Mouse (Mus musculus) E14TG2a.4 (cell line): Measurements from ENCODE around the gene Gpr83.

Experiments used
- CTCF ChIP-seq: conservative IDR thresholded peaks from 2 replicates; pipeline ENCODE4 v1.5.1; 2014; ENCODE audit warnings: low read length
- NANOG ChIP-seq: IDR thresholded peaks from 2 replicates; pipeline ENCODE4 v1.6.1; 2014; ENCODE audit warnings: borderline replicate concordance, low read length, mixed read lengths
- POU5F1 ChIP-seq: IDR thresholded peaks from 2 replicates; pipeline ENCODE4 v1.6.1; 2014; ENCODE audit warnings: low read length, borderline replicate concordance

GRCm38 (mm10) chr9:14835335-14836075, 24.5 kb upstream of the Gpr83 start:
- TF ChIP-seq CTCF (no peak), NANOG (no peak), POU5F1 (no peak)
